Mouse (Mus musculus) C2C12 (cell line): Measurements from ENCODE around the gene Tmem35b. TPM values are rescaled to one million over a fixed set of nuclear protein-coding genes. Genes with fewer than 3 reads are reported as not detected.

Experiments used
- H3K27me3 ChIP-seq: one replicate; pipeline ENCODE4 v1.6.1; 2011; ENCODE audit not compliant: control insufficient read depth, insufficient read depth, insufficient read length
- H3K36me3 ChIP-seq: one replicate; pipeline ENCODE4 v1.6.1; 2011; ENCODE audit not compliant: control insufficient read depth, insufficient read depth
- H3K4me3 ChIP-seq: one replicate; pipeline ENCODE4 v1.5.1; 2011; ENCODE audit warnings: mild to moderate bottlenecking, control low read depth; ENCODE audit not compliant: poor library complexity, insufficient read depth, severe bottlenecking
- H3K79me2 ChIP-seq: one replicate; pipeline ENCODE4 v1.6.1; 2011; ENCODE audit not compliant: control insufficient read depth, insufficient read depth
- H3K79me3 ChIP-seq: one replicate; pipeline ENCODE4 v1.6.1; 2011; ENCODE audit warnings: low read depth, control low read depth
- H3ac ChIP-seq: one replicate; pipeline ENCODE3; 2011; ENCODE audit warnings: low read depth; ENCODE audit not compliant: control insufficient read depth, insufficient read length
- CEBPB ChIP-seq: IDR thresholded peaks from one replicate; pipeline ENCODE4 v1.6.1; 2011; ENCODE audit warnings: low read depth, mild to moderate bottlenecking, control low read depth, moderate library complexity
- CTCF ChIP-seq: IDR thresholded peaks from one replicate; pipeline ENCODE4 v1.5.1; 2011; ENCODE audit not compliant: control insufficient read depth, insufficient read depth, insufficient read length
- FOSL1 ChIP-seq: IDR thresholded peaks from one replicate; pipeline ENCODE4 v1.8.0; 2011; ENCODE audit warnings: mild to moderate bottlenecking, low read length; ENCODE audit not compliant: poor library complexity, insufficient read depth, severe bottlenecking
- MAX ChIP-seq: IDR thresholded peaks from one replicate; pipeline ENCODE4 v1.6.1; 2011; ENCODE audit warnings: mild to moderate bottlenecking, control low read depth
- MYOD1 ChIP-seq: IDR thresholded peaks from one replicate; pipeline ENCODE4 v1.6.1; 2011; ENCODE audit warnings: low read depth; ENCODE audit not compliant: control insufficient read depth, insufficient read length
- MYOG ChIP-seq: IDR thresholded peaks from one replicate; pipeline ENCODE4 v1.6.1; 2011; ENCODE audit not compliant: control insufficient read depth, insufficient read length; ENCODE audit errors: extremely low read depth
- USF1 ChIP-seq: IDR thresholded peaks from one replicate; pipeline ENCODE4 v1.6.1; 2011; ENCODE audit warnings: low read depth, mild to moderate bottlenecking, control low read depth, moderate library complexity
- polyA plus RNA-seq: library from polyadenylated mRNA; unstranded; fragments of >200 nt; fragmentation: generic; extraction: Trizol; gene quantifications from one replicate; pipeline ENCODE4 v1.2.1, GENCODE M21; 2012; ENCODE audit warnings: missing spikeins

The Tmem35b gene
- polyA plus RNA-seq, 1 experiment = 0.15 TPM

GRCm38 (mm10) chr4:127157746-127158145, 34.3 kb downstream of the Tmem35b start:
- H3K36me3 ChIP-seq = no peaks in the 10 kb centered on the region
- no peaks in the 10 kb centered on the region for H3K79me3 ChIP-seq
- H3K79me2 ChIP-seq = no peaks in the 10 kb centered on the region
- no peak for TF ChIP-seq MYOG
- TF ChIP-seq USF1 = no peak
- no peak for TF ChIP-seq MYOD1
- TF ChIP-seq CEBPB = no peak
- no peak for TF ChIP-seq CTCF
- TF ChIP-seq FOSL1 = no peak
- no peak for TF ChIP-seq MAX
- no peak overlapping the region for H3K4me3 ChIP-seq
- H3K27me3 ChIP-seq = no peaks in the 10 kb centered on the region
- no peak overlapping the region for H3ac ChIP-seq

GRCm38 (mm10) chr4:127163926-127164325, 40.4 kb downstream of the Tmem35b start:
- H3K79me2 ChIP-seq = no peaks in the 10 kb centered on the region
- H3K79me3 ChIP-seq = no peaks in the 10 kb centered on the region
- H3K4me3 ChIP-seq = no peak overlapping the region
- H3ac ChIP-seq = no peak overlapping the region
- peaks cover 15% of the 10 kb centered on the region for H3K27me3 ChIP-seq
- no peak for TF ChIP-seq MAX
- TF ChIP-seq FOSL1 = no peak
- no peak for TF ChIP-seq CTCF
- TF ChIP-seq USF1 = no peak
- no peak for TF ChIP-seq MYOG
- TF ChIP-seq MYOD1 = no peak
- TF ChIP-seq CEBPB = no peak
- no peaks in the 10 kb centered on the region for H3K36me3 ChIP-seq

DNA sequence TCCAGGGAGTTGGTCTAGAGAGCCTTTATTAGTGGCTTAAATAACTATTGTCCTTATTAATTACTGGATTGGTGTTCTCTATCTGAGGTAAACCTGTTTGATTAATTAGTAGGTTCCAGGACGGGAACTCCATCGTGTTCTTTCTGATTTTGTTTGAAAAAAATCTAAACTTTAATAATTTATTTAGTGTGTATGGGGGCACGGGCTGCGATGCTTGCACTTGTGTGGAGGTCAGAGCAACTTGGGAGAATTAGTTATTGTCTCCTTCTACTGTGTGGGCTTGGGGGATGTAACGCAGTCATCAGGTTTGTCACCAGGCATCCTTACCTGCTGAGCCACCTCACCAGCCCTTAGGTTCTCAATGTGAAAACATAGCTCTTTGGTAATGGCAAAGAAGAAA, 43.6 kb downstream of the Tmem35b start:
- TF ChIP-seq USF1 = no peak
- TF ChIP-seq MYOD1 = no peak
- no peak for TF ChIP-seq CEBPB
- no peak for TF ChIP-seq FOSL1
- no peak for TF ChIP-seq MAX
- no peak for TF ChIP-seq CTCF
- no peak for TF ChIP-seq MYOG
- no peak overlapping the region for H3K4me3 ChIP-seq
- no peaks in the 10 kb centered on the region for H3K79me3 ChIP-seq
- no peak overlapping the region for H3ac ChIP-seq
- H3K36me3 ChIP-seq = no peaks in the 10 kb centered on the region
- peaks cover 27% of the 10 kb centered on the region for H3K27me3 ChIP-seq
- H3K79me2 ChIP-seq = no peaks in the 10 kb centered on the region

- no peak for TF ChIP-seq MYOD1
- no peak for TF ChIP-seq MYOG
- no peak for TF ChIP-seq CEBPB
- no peak for TF ChIP-seq FOSL1
- TF ChIP-seq CTCF = no peak
- TF ChIP-seq MAX = no peak
- no peak for TF ChIP-seq USF1
- Histone ChIP-seq H3ac (no peak overlapping the region), H3K36me3 (no peaks in the 10 kb centered on the region), H3K79me3 (no peaks in the 10 kb centered on the region), H3K79me2 (no peaks in the 10 kb centered on the region), H3K27me3 (peaks cover 30% of the 10 kb centered on the region), H3K4me3 (no peak overlapping the region)
These were observed 44.2 kb downstream of the Tmem35b start for GRCm38 (mm10) chr4:127167731-127168130.

DNA sequence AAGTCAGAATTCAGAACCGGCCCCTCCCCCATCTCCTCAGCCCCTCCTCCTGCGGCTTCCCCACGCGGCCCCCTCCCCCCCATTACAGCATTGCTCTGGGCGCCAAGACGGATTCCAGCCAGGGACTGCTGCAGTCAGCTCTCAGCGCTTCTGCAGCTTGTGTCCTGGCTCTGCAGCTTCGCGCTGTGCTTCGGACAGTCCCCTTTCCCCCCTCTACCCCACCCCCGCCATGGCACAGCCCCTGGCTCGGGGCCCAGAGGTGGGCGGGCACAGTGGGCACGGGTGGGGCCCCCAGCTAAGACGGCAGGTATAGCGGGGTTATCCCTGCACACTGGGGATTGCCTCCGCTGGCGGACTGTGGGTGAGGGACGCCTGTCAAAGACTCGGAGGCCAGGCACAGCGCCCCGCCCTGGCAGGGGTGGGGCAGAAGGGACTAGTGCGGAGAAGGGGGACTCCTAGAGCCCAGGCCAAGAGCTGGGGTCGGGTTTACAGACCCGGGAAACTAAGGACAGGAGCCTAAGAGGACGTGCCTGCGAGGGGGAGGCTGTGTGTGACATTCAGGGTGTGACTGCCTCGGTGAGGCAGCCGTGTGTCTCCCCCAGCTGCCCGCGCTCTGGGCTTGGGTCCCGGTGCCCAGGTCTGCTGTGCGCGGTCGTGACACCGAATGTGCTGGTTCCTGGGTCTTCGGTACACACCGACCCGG, 44.9 kb downstream of the Tmem35b start:
- H3K4me3 ChIP-seq = no peak overlapping the region
- no peaks in the 10 kb centered on the region for H3K79me3 ChIP-seq
- H3K79me2 ChIP-seq = no peaks in the 10 kb centered on the region
- TF ChIP-seq USF1 (no peak), MAX (no peak), CTCF (no peak), FOSL1 (no peak), MYOD1 (no peak), CEBPB (no peak), MYOG (no peak)
- H3K36me3 ChIP-seq = no peaks in the 10 kb centered on the region
- H3ac ChIP-seq = no peak overlapping the region
- H3K27me3 ChIP-seq = peaks cover 30% of the 10 kb centered on the region

DNA sequence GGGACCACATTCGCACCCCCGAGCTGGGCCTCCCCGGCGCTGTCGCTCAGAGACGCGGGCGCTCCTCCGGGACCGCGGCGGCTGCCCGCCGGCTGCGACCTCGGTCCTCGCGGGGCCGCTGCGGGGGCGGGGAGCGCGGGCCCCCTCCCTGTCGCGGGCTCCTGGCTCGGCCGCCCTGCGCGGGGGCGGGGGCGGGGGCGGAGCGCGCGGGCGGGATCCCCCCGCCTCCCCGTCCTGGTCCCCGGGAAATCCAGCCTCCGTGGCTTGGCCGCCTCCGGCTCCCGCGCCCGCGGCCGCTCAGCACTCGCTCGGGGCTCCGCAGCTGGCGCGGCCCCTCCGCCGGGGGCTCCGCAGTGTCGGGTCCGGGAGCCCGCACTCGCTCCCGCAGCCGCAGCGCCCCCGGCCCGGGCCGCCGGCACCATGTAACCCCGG, 45.4 kb downstream of the Tmem35b start, which contains the start of gene Dlgap3:
TSS of gene Dlgap3 (plus strand) at position 291 of the 432 bp plus-strand sequence.
- no peak for TF ChIP-seq MYOD1
- no peak for TF ChIP-seq CEBPB
- TF ChIP-seq CTCF = no peak
- TF ChIP-seq MYOG = no peak
- no peak for TF ChIP-seq FOSL1
- TF ChIP-seq MAX = no peak
- TF ChIP-seq USF1 = no peak
- Histone ChIP-seq H3ac (no peak within 1 kb of the TSS), H3K79me3 (no peaks in the 10 kb centered on the region), H3K27me3 (peaks cover 30% of the 10 kb centered on the region), H3K36me3 (no peaks in the 10 kb centered on the region), H3K4me3 (no peak within 1 kb of the TSS), H3K79me2 (no peaks in the 10 kb centered on the region)
